Mouse (Mus musculus) layer of hippocampus, adult 2 months (tissue): ENCODE results near the gene Pakap. TPM values are rescaled to one million over a fixed set of nuclear protein-coding genes. Genes with fewer than 3 reads are reported as not detected.

ENCODE experiments used
- DNase-seq, 2 experiments: peaks; one replicate each; pipeline ENCODE4 v3.0.0; 2022; ENCODE audit warnings: low spot score in 2 of 2
- H3K27ac ChIP-seq: fragments of 200-600 bp; 2 replicates; pipeline ENCODE4 v1.8.1; 2022
- H3K4me3 ChIP-seq: fragments of 200-600 bp; 2 replicates; pipeline ENCODE4 v1.8.1; 2022; ENCODE audit warnings: mild to moderate bottlenecking
- CTCF ChIP-seq: fragments of 200-600 bp; conservative IDR thresholded peaks from 2 replicates; pipeline ENCODE4 v1.8.1; 2022; ENCODE audit warnings: antibody characterized with exemption, mild to moderate bottlenecking, moderate library complexity
- total RNA-seq, 2 experiments: library from RNA; stranded (reverse); gene quantifications; 2 replicates each; pipeline ENCODE4 v1.2.3; 2021

Gene Pakap
- total RNA-seq, 2 experiments from 2014 or later = 18.6 to 25.8 TPM

- DNase-seq = no peak
- peak overlapping the region; percentile 17; the same call in 1 of the 2 replicates for H3K4me3 ChIP-seq
- no peak for TF ChIP-seq CTCF
- peak overlapping the region; percentile 21 for H3K27ac ChIP-seq
Observed at GRCm38 (mm10) chr4:57847676-57848075, 279.7 kb downstream of the Pakap start.

DNA sequence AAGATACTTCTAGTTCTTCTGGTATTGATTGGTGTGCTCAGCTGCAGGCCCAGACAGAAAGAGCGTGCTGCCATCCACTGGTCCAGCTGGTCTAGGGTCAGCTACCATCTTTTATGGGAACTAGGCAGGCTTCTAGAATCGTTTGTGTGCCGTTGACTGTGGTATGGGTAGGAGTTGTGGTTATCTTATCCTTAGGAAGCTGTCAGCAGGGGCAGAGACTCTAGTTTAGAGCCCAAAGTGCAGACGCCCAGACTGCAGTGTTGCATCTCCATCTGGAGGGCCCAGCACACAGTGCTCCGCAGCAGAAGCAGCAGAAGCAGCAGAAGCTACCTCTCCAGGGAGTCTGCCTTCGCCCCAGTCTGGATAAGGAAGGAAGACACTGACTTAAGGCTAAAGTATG is 281.5 kb downstream of the Pakap start:
- DNase-seq = no peak
- no peak overlapping the region for H3K4me3 ChIP-seq
- peak overlapping the region; percentile 14; the same call in 1 of the 2 replicates for H3K27ac ChIP-seq
- TF ChIP-seq CTCF = peak; percentile 27; the same call in 1 of the 2 replicates

DNA sequence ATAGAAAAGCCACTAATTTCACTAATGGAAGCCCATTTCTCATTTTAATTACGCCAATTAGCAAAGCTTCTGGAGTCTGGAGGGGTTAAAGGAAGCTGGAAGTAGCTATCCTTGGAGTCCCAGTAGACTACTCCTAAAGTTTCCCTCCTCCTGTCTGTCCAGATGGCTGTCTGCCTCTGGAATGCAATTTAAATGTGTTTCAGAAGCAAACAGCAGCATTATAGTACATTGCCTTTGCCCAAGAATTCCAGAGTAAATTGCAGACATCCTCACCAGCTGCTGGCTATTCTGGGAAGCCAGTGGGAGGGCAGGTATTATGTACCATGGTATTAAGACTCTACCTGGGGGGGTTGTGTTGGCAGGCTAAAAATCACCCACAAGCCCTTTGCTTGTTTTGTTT is 283.8 kb downstream of the Pakap start:
- DNase-seq = no peak
- Histone ChIP-seq H3K4me3 (no peak overlapping the region), H3K27ac (no peak overlapping the region)
- no peak for TF ChIP-seq CTCF

GRCm38 (mm10) chr4:57852461-57853040 is 284.6 kb downstream of the Pakap start:
- no peak overlapping the region for H3K27ac ChIP-seq
- no peak overlapping the region for H3K4me3 ChIP-seq
- TF ChIP-seq CTCF = no peak
- no peak for DNase-seq

- no peak overlapping the region for H3K4me3 ChIP-seq
- no peak for TF ChIP-seq CTCF
- H3K27ac ChIP-seq = no peak overlapping the region
- no peak for DNase-seq
Observed at GRCm38 (mm10) chr4:57854181-57854580, 286.2 kb downstream of the Pakap start.

GRCm38 (mm10) chr4:57855281-57855941 is 287.4 kb downstream of the Pakap start:
- Histone ChIP-seq H3K4me3 (no peak overlapping the region), H3K27ac (no peak overlapping the region)
- TF ChIP-seq CTCF = no peak
- DNase-seq = no peak

GRCm38 (mm10) chr4:57856673-57857072 is 288.7 kb downstream of the Pakap start:
- no peak for TF ChIP-seq CTCF
- no peak for DNase-seq
- Histone ChIP-seq H3K27ac (no peak overlapping the region), H3K4me3 (no peak overlapping the region)

DNA sequence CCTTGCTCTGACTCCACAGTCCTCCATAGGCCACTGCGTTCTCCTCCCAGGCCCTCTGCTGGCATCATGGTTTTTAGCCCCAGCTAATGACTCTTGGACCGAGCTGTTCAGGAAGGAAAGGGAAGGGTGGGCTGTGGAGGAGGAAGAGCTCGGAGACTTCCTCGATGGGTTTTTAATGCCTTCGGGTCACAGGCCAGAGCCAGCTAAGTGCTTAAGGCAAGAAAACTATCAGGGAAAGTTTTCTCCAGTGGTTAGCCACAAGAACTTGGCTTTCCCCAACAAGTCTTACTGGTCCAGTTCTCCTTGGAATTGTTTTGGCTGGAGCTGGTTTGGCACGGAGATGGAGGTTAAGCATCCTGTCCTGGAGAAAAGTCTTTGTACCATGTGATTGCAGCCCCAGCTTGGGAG is 292.2 kb downstream of the Pakap start:
- Histone ChIP-seq H3K4me3 (no peak overlapping the region), H3K27ac (no peak overlapping the region)
- peak; percentile 30 for TF ChIP-seq CTCF
- no peak for DNase-seq

DNA sequence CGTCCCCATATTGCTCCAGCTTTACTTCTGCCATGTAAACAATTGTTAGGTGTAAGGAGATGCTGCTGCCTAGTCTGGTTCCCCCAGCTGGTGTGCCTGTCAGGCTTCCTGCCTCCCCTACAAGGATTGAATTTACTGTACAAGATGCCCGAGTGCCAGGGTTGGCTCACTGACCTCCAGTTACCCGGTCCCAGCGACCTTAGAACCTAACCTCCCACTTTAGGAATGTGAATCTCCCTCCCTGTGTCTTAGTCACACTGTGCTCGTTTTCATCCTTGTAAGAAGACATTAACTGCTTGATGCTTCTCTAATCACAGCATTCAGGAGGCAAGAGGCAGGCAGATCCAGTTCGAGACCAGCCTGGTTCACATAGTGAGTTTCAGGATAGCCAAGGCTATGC is 293.2 kb downstream of the Pakap start:
- no peak overlapping the region for H3K4me3 ChIP-seq
- H3K27ac ChIP-seq = no peak overlapping the region
- no peak for TF ChIP-seq CTCF
- DNase-seq = no peak

DNA sequence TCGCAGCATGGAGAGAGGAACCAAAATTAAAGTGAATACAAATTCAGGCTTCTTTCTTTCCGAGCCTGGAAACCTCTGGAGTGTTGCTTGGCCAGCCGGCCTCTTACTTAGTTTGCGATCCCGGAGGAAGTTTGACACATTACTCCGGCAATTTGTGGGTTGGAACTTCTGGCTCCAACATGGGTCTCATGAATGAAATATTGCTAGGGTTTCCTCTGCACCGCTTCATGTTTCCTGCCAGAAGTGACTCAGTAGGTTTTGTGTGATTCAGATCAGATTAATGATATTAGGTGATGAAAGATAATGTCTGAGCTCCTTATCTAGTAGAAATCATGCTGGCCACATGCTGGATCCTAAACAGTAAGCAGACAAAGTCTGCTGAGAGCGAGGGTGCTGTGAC is 293.9 kb downstream of the Pakap start:
- DNase-seq = no peak
- no peak overlapping the region for H3K27ac ChIP-seq
- H3K4me3 ChIP-seq = no peak overlapping the region
- no peak for TF ChIP-seq CTCF

DNA sequence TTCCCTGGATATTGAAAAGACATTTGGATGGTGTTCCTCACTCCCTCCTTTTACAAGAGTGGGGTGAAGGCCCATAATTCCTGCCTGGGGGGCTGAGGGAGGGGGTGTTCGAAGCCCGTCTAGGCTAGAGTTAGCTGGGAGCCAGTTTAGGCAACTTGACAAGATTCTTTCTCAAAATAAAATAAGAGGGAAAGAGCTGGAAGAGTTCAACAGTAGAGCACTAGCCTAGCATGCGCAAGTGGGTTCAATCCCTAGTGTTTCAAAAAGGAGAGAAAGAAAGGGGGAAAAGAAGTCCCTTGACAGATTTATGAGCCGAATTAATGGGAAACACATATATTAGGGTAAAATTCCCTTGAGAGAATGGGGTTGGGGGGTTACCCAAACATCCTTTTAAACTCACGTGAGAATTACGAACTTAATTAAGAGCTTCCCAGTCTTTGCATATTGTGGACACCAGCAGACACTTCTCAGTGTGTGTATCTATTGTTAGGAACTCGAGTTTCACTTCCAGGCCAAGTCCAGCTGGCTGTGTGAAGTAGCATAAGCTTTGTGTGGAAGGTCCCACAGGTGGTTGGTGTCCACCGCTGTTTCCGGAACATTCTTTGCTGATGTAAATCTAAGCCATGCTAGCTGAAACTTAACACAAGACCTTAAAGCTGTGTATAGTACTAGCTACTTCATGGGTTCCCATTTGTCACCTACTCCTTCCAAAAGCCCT is 294.4 kb downstream of the Pakap start:
- no peak for TF ChIP-seq CTCF
- no peak for DNase-seq
- Histone ChIP-seq H3K27ac (no peak overlapping the region), H3K4me3 (no peak overlapping the region)

- H3K4me3 ChIP-seq = no peak overlapping the region
Observed at GRCm38 (mm10) chr4:57866088-57866487, 298.1 kb downstream of the Pakap start.

GRCm38 (mm10) chr4:57866990-57867389 is 299.0 kb downstream of the Pakap start:
- DNase-seq = no peak
- Histone ChIP-seq H3K27ac (peak overlapping the region; percentile 57), H3K4me3 (peak overlapping the region; percentile 19; the same call in 1 of the 2 replicates)
- no peak for TF ChIP-seq CTCF

More at GRCm38 (mm10) chr4:57866088-57866487, 298.1 kb downstream of the Pakap start:
- no peak for TF ChIP-seq CTCF
- H3K27ac ChIP-seq = peak overlapping the region; percentile 57; the same call in 1 of the 2 replicates
- no peak for DNase-seq
